Mouse (Mus musculus) CH12.LX (cell line): ENCODE data around the gene Trim80. TPM values are rescaled to one million over a fixed set of nuclear protein-coding genes. Genes with fewer than 3 reads are reported as not detected.
"Not testable (repeated sequence)": the region's sequence is repeated elsewhere in the genome, so short reads cannot be mapped to it uniquely, and the experiment has no call there.

Experiments used
- DNase-seq: peaks from one replicate; pipeline ENCODE4 v3.0.0-alpha.2; 2013; ENCODE audit errors: extremely low read depth
- H3K27ac ChIP-seq: 2 replicates; pipeline ENCODE4 v1.5.1; 2012; ENCODE audit warnings: low read depth, mild to moderate bottlenecking, control low read depth, moderate library complexity; ENCODE audit not compliant: insufficient read depth
- H3K27me3 ChIP-seq: replicated peaks from 2 replicates; pipeline ENCODE3; 2012; ENCODE audit warnings: inconsistent platforms
- H3K36me3 ChIP-seq, 2 experiments: replicated peaks in 1 of 2; 2 replicates each; pipeline versions ENCODE3 to v1.6.1; 2012; ENCODE audit warnings: inconsistent platforms in 1 of 2, low read length in 1 of 2, mild to moderate bottlenecking in 1 of 2, mixed read lengths in 1 of 2, moderate library complexity in 1 of 2; ENCODE audit not compliant: control insufficient read depth in 1 of 2, insufficient read depth in 1 of 2
- H3K4me1 ChIP-seq, 2 experiments: 2 replicates each; pipeline ENCODE4 v1.6.1; 2012; ENCODE audit warnings: inconsistent platforms in 1 of 2, moderate library complexity in 1 of 2; ENCODE audit not compliant: insufficient read depth in 2 of 2, control insufficient read depth in 1 of 2
- H3K4me2 ChIP-seq: 2 replicates; pipeline ENCODE4 v1.6.1; 2012; ENCODE audit warnings: low read depth, mild to moderate bottlenecking, control low read depth; ENCODE audit not compliant: poor library complexity, insufficient read depth, severe bottlenecking
- H3K4me3 ChIP-seq, 3 experiments: fragments of 150-350 bp in 1 of 3; sonication (generic) in 1 of 3; replicated peaks in 1 of 3; 2 replicates each; pipeline versions ENCODE3 to v1.5.1; 2011 to 2012; ENCODE audit warnings: low read depth in 2 of 3, low read length in 2 of 3, mild to moderate bottlenecking in 2 of 3, moderate library complexity in 2 of 3, control low read depth in 1 of 3, improper control_type of control experiment in 1 of 3, inconsistent platforms in 1 of 3, mixed read lengths in 1 of 3; ENCODE audit not compliant: poor library complexity in 1 of 3
- H3K79me2 ChIP-seq: replicated peaks from 2 replicates; pipeline ENCODE4 v1.6.1; 2012; ENCODE audit warnings: mild to moderate bottlenecking, moderate library complexity; ENCODE audit not compliant: control insufficient read depth, poor library complexity, insufficient read depth, severe bottlenecking; ENCODE audit errors: extremely low read depth
- H3K9ac ChIP-seq: 2 replicates; pipeline ENCODE4 v1.6.1; 2012; ENCODE audit warnings: low read depth, mild to moderate bottlenecking, control low read depth, moderate library complexity; ENCODE audit not compliant: insufficient read depth
- H3K9me3 ChIP-seq: replicated peaks from 2 replicates; pipeline ENCODE3; 2012; ENCODE audit warnings: low read length, inconsistent platforms, mixed read lengths
- CHD1 ChIP-seq: IDR thresholded peaks from 2 replicates; pipeline ENCODE4 v1.6.1; 2012; ENCODE audit warnings: low read depth, low read length, improper control_type of control experiment, inconsistent platforms
- ELF1 ChIP-seq: IDR thresholded peaks from 2 replicates; pipeline ENCODE4 v1.6.1; 2014; ENCODE audit warnings: low read depth, mild to moderate bottlenecking, inconsistent platforms, low read length, improper control_type of control experiment
- EP300 ChIP-seq: IDR thresholded peaks from 2 replicates; pipeline ENCODE4 v1.6.1; 2011; ENCODE audit warnings: low read length, improper control_type of control experiment
- ETS1 ChIP-seq: conservative IDR thresholded peaks from 2 replicates; pipeline ENCODE4 v1.6.1; 2012; ENCODE audit warnings: low read depth, mild to moderate bottlenecking, inconsistent platforms, low read length, improper control_type of control experiment, moderate library complexity
- HCFC1 ChIP-seq: IDR thresholded peaks from 2 replicates; pipeline ENCODE4 v1.6.1; 2012; ENCODE audit warnings: low read depth, mild to moderate bottlenecking, inconsistent platforms, low read length, improper control_type of control experiment
- JUND ChIP-seq: conservative IDR thresholded peaks from 2 replicates; pipeline ENCODE4 v1.6.1; 2011; ENCODE audit warnings: low read depth, low read length, improper control_type of control experiment
- KAT2A ChIP-seq: IDR thresholded peaks from 2 replicates; pipeline ENCODE4 v1.6.1; 2012; ENCODE audit warnings: low read length, improper control_type of control experiment, inconsistent platforms; ENCODE audit not compliant: insufficient replicate concordance
- MAX ChIP-seq: IDR thresholded peaks from 2 replicates; pipeline ENCODE4 v1.6.1; 2011; ENCODE audit warnings: low read length, improper control_type of control experiment
- MAZ ChIP-seq: IDR thresholded peaks from 2 replicates; pipeline ENCODE4 v1.6.1; 2012; ENCODE audit warnings: low read depth, mild to moderate bottlenecking, inconsistent platforms, low read length, improper control_type of control experiment, moderate library complexity
- MXI1 ChIP-seq: IDR thresholded peaks from 2 replicates; pipeline ENCODE4 v1.6.1; 2011; ENCODE audit warnings: mild to moderate bottlenecking, low read depth, low read length, improper control_type of control experiment
- MYC ChIP-seq: IDR thresholded peaks from 2 replicates; pipeline ENCODE4 v1.6.1; 2011; ENCODE audit warnings: low read depth, mild to moderate bottlenecking, improper control_type of control experiment, low read length
- NELFE ChIP-seq: IDR thresholded peaks from 2 replicates; pipeline ENCODE4 v1.6.1; 2011; ENCODE audit warnings: low read depth, low read length, improper control_type of control experiment
- NRF1 ChIP-seq: IDR thresholded peaks from 2 replicates; pipeline ENCODE4 v1.6.1; 2014; ENCODE audit warnings: low read depth, mild to moderate bottlenecking, inconsistent platforms, low read length, improper control_type of control experiment, moderate library complexity
- PAX5 ChIP-seq: IDR thresholded peaks from 2 replicates; pipeline ENCODE4 v1.6.1; 2012; ENCODE audit warnings: low read length, inconsistent platforms, mixed read lengths
- POLR2A ChIP-seq: IDR thresholded peaks from 2 replicates; pipeline ENCODE4 v1.6.1; 2011; ENCODE audit warnings: low read depth, mild to moderate bottlenecking, improper control_type of control experiment, low read length
- RAD21 ChIP-seq: IDR thresholded peaks from 2 replicates; pipeline ENCODE4 v1.6.1; 2011; ENCODE audit warnings: low read depth, mild to moderate bottlenecking, low read length, improper control_type of control experiment, moderate library complexity
- SIN3A ChIP-seq: IDR thresholded peaks from 2 replicates; pipeline ENCODE4 v1.6.1; 2012; ENCODE audit warnings: low read length, improper control_type of control experiment, inconsistent platforms
- TBP ChIP-seq: conservative IDR thresholded peaks from 2 replicates; pipeline ENCODE4 v1.6.1; 2011; ENCODE audit warnings: low read depth, low read length, improper control_type of control experiment
- TCF12 ChIP-seq: IDR thresholded peaks from 2 replicates; pipeline ENCODE4 v1.6.1; 2014; ENCODE audit warnings: low read depth, mild to moderate bottlenecking, inconsistent platforms, low read length, improper control_type of control experiment
- USF1 ChIP-seq: IDR thresholded peaks from 2 replicates; pipeline ENCODE4 v1.6.1; 2014; ENCODE audit warnings: low read depth, mild to moderate bottlenecking, inconsistent platforms, low read length, improper control_type of control experiment
- USF2 ChIP-seq: conservative IDR thresholded peaks from 2 replicates; pipeline ENCODE4 v1.6.1; 2011; ENCODE audit warnings: low read depth, low read length, improper control_type of control experiment
- dilution Hi-C: fragments of 300-500 bp; cut with MboI; formaldehyde crosslinking; loops from 2 replicates; pipeline ENCODE4 v1.14.3; 2020; ENCODE audit warnings: low sequenced_read_pairs; ENCODE audit not compliant: extremely low pct_unique_long_range_greater_than_20kb, extremely low pct_ligation_motif_present
- in situ Hi-C: fragments of 300-500 bp; cut with MboI; formaldehyde crosslinking; loops from 3 replicates; pipeline ENCODE4 v1.14.3; 2019; ENCODE audit warnings: low sequenced_read_pairs, low pct_ligation_motif_present, low pct_unique_long_range_greater_than_20kb, mixed read lengths
- polyA plus RNA-seq: library from polyadenylated mRNA; unstranded; fragments of >175 nt; gene quantifications from 2 replicates; pipeline ENCODE4 v1.2.1, GENCODE M21; 2012; ENCODE audit warnings: low read depth; ENCODE audit not compliant: insufficient read length
- total RNA-seq, 2 experiments: library from RNA; depleted of rRNA; stranded (reverse); fragments of 300-350 nt in 1 of 2; fragments of >200 nt in 1 of 2; gene quantifications; 2 replicates each; pipeline ENCODE4 v1.2.3; 2012 to 2014

Gene Trim80
- total and polyA plus RNA-seq, 3 experiments, result not detected

DNA sequence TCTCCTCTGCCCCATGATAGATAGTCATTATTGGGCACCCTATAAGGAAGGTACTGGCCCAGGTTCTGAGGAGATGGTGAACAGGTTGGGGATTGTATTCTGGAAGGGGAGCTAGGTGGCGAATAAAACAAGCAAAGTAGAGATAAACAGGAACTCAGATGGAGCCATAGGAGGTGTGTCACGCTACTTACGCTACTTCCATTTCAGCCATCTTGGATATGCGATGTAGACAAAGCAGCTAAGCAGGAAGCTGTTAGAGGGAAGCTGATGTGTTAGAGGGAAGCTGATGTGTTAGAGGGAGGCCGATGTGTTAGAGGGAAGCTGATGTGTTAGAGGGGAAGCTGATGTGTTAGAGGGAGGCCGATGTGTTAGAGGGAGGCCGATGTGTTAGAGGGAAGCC is 37.0 kb downstream of the Trim80 start:
- H3K27me3 ChIP-seq, result not testable (repeated sequence)
- peaks cover 6 to 46% of the 10 kb centered on the region in 2 experiments for H3K4me1 ChIP-seq
- DNase-seq, result peak; percentile 74

DNA sequence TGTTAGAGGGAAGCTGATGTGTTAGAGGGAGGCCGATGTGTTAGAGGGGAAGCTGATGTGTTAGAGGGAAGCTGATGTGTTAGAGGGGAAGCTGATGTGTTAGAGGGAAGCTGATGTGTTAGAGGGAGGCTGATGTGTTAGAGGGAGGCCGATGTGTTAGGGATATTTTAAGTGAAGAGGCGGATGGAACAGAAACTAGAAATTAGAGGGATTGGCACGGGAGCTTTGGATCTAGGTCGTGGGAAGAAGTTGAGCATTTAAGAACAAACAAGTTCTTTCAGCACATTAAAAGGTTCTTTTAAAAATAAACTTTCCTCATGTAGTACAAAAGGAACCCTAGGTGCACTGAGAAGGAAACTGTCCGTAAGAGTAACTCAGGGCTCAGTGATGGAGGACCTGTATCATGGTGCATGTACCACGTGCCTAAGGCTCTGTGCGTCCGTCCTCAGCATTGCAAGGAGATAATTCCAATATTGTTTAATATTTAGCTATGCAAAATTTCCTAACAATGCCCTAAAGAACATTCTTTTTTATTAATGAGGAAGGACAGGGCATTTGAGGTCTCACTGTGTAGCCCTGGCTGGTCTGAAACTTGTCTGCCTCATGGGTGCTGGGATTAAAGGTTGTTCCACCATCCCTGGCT is 38.1 kb downstream of the Trim80 start:
- Histone ChIP-seq H3K4me3 (peak overlapping the region; percentile 46 to 80 (median 54)), H3K27me3 (no peaks in the 10 kb centered on the region), H3K79me2 (peaks cover 32% of the 10 kb centered on the region), H3K9me3 (no peaks in the 10 kb centered on the region), H3K4me2 (peak overlapping the region; percentile 71), H3K9ac (peak overlapping the region; percentile 68), H3K36me3 (peaks cover 13 to 42% of the 10 kb centered on the region in 2 experiments), H3K27ac (peak overlapping the region; percentile 93), H3K4me1 (peaks cover 2 to 36% of the 10 kb centered on the region in 2 experiments; a peak in 3 of 4 replicates)
- in situ Hi-C loops, result loop anchor here (10.0 kb wide), 2 partner anchors 64 to 264 kb away; partner anchors contain the start of gene Atp5h
- TF ChIP-seq EP300 (no peak), USF1 (peak; percentile 40), PAX5 (no peak), MAZ (no peak), MAX (peak; percentile 82), RAD21 (no peak), ETS1 (no peak), MXI1 (peak; percentile 35; the same call in 1 of the 2 replicates), USF2 (peak; percentile 50), KAT2A (no peak), MYC (peak; percentile 91), JUND (no peak)
- DNase-seq, result peak; percentile 24
- dilution Hi-C loops, result no loop called here

More for the DNA sequence above, 37.0 kb downstream of the Trim80 start:
- Histone ChIP-seq H3K4me2 (peak overlapping the region; percentile 91), H3K79me2 (peaks cover 32% of the 10 kb centered on the region), H3K9ac (peak overlapping the region; percentile 68), H3K4me3 (peak overlapping the region; percentile 80 to 93 (median 84)), H3K36me3 (peaks cover 13 to 32% of the 10 kb centered on the region in 2 experiments), H3K27ac (peak overlapping the region; percentile 93)
- peak; percentile 43; the same call in 1 of the 2 replicates for TF ChIP-seq NRF1
- peak; percentile 67 for TF ChIP-seq SIN3A
- TF ChIP-seq TBP, result peak; percentile 78
- peak; percentile 70 for TF ChIP-seq NELFE
- peak; percentile 52; the same call in 1 of the 2 replicates for TF ChIP-seq TCF12
- TF ChIP-seq CHD1, result 0 out of 2 replicates have a peak, but pooled peaks have one; percentile 23
- TF ChIP-seq POLR2A, result peak; percentile 63
- peak; percentile 50; the same call in 1 of the 2 replicates for TF ChIP-seq ELF1
- peak; percentile 57 for TF ChIP-seq HCFC1
- in situ Hi-C loops, result loop anchor here (10.0 kb wide), 2 partner anchors 63 to 263 kb away; partner anchors contain the start of gene Atp5h
- dilution Hi-C loops, H3K9me3 ChIP-seq: not testable (repeated sequence)
